Mouse (Mus musculus) bone marrow, adult 2 months (tissue): ENCODE measurements around the gene Frem2.

Experiments used
- CTCF ChIP-seq: fragments of 200-500 bp; IDR thresholded peaks from 2 replicates; pipeline ENCODE4 v1.5.1; 2011; ENCODE audit warnings: low read length, control low read depth; ENCODE audit not compliant: control insufficient read depth, insufficient read depth
- POLR2A ChIP-seq: fragments of 200-500 bp; IDR thresholded peaks from 2 replicates; pipeline ENCODE4 v1.6.1; 2011; ENCODE audit warnings: low read depth, mild to moderate bottlenecking, control low read depth, low read length, borderline replicate concordance; ENCODE audit not compliant: control insufficient read depth

DNA sequence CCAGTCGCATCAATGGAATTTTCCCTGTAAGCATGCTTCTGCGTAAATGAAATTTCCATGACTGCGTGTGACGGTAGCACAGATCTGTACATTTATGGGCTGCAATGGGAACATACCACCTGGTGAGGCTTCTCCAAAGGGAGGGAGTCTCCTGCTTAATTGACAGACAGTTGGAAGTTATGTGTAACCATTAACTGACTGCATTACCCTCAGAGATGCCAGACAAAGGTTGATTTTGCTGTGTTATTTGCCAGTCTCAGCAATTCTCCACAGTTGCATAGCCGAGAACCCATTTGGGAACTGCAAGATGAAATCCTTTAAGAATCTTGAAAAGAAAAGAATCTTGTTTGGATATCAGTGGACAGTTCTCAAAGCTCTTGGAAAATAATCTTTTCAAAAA is 185.1 kb downstream of the Frem2 start:
- TF ChIP-seq CTCF (no peak), POLR2A (no peak)
